Mouse (Mus musculus): ENCODE measurements around the gene Parp1.
"Not testable (repeated sequence)": the region's sequence is repeated elsewhere in the genome, so short reads cannot be mapped to it uniquely, and the experiment has no call there.

Gene Parp1

GRCm38 (mm10) chr1:180561187-180561586 lies 7.5 kb upstream of the Parp1 start:
- no peak for DNase-seq (ENCODE audit: low spot score in 2 of 2)

GRCm38 (mm10) chr1:180564885-180565284 lies 3.8 kb upstream of the Parp1 start:
- DNase-seq (ENCODE audit: low spot score in 2 of 2): peak; percentile 65 to 82

- DNase-seq (ENCODE audit: low spot score in 2 of 2): no peak
Observed at GRCm38 (mm10) chr1:180567761-180568160, 963 bp upstream of the Parp1 start.

GRCm38 (mm10) chr1:180568248-180568647 lies 476 bp upstream of the Parp1 start:
- DNase-seq (ENCODE audit: low spot score in 2 of 2): no peak

- no peak for DNase-seq (ENCODE audit: low spot score in 2 of 2)
Observed at GRCm38 (mm10) chr1:180569453-180569852, 729 bp downstream of the Parp1 start.

- DNase-seq (ENCODE audit: low spot score in 2 of 2): no peak
Observed at GRCm38 (mm10) chr1:180570181-180570580, 1.5 kb downstream of the Parp1 start.

- no peak for DNase-seq (ENCODE audit: low spot score in 2 of 2)
Observed at GRCm38 (mm10) chr1:180571018-180571589, 2.4 kb downstream of the Parp1 start.

- DNase-seq (ENCODE audit: low spot score in 2 of 2): not testable (repeated sequence)
Observed at GRCm38 (mm10) chr1:180571721-180572120, 3.0 kb downstream of the Parp1 start.

- no peak for DNase-seq (ENCODE audit: low spot score in 2 of 2)
Observed at GRCm38 (mm10) chr1:180572154-180572553, 3.4 kb downstream of the Parp1 start.

GRCm38 (mm10) chr1:180576524-180576923 lies 7.8 kb downstream of the Parp1 start:
- peak; percentile 31 to 47 for DNase-seq (ENCODE audit: low spot score in 2 of 2)

GRCm38 (mm10) chr1:180577837-180578236 lies 9.1 kb downstream of the Parp1 start:
- DNase-seq (ENCODE audit: low spot score in 2 of 2): no peak

GRCm38 (mm10) chr1:180587792-180588442 lies 19.2 kb downstream of the Parp1 start:
- DNase-seq (ENCODE audit: low spot score in 2 of 2): no peak

GRCm38 (mm10) chr1:180600578-180600977 lies 31.9 kb downstream of the Parp1 start:
- DNase-seq (ENCODE audit: low spot score in 2 of 2): no peak

GRCm38 (mm10) chr1:180601806-180602205 lies 33.1 kb downstream of the Parp1 start:
- DNase-seq (ENCODE audit: low spot score in 2 of 2): no peak

GRCm38 (mm10) chr1:180604579-180604978 lies 35.9 kb downstream of the Parp1 start:
- peak; percentile 64 to 89 for DNase-seq (ENCODE audit: low spot score in 2 of 2)

- no peak for DNase-seq (ENCODE audit: low spot score in 2 of 2)
Observed at GRCm38 (mm10) chr1:180606106-180606505, 37.4 kb downstream of the Parp1 start.

- peak in 1 of 2 experiments; percentile 34 for DNase-seq (ENCODE audit: low spot score in 2 of 2)
Observed at GRCm38 (mm10) chr1:180606796-180607577, 38.3 kb downstream of the Parp1 start.

- no peak for DNase-seq (ENCODE audit: low spot score in 2 of 2)
Observed at GRCm38 (mm10) chr1:180607578-180607879, 38.8 kb downstream of the Parp1 start.

- not testable (repeated sequence) for DNase-seq (ENCODE audit: low spot score in 2 of 2)
Observed at GRCm38 (mm10) chr1:180611842-180612241, 43.1 kb downstream of the Parp1 start.

- DNase-seq (ENCODE audit: low spot score in 2 of 2): no peak
Observed at GRCm38 (mm10) chr1:180616762-180617161, 48.0 kb downstream of the Parp1 start.

GRCm38 (mm10) chr1:180622389-180622788 lies 53.7 kb downstream of the Parp1 start:
- DNase-seq (ENCODE audit: low spot score in 2 of 2): no peak

- DNase-seq (ENCODE audit: low spot score in 2 of 2): no peak
Observed at GRCm38 (mm10) chr1:180623911-180624310, 55.2 kb downstream of the Parp1 start.

GRCm38 (mm10) chr1:180626141-180626540 lies 57.4 kb downstream of the Parp1 start:
- no peak for DNase-seq (ENCODE audit: low spot score in 2 of 2)
